Mouse (Mus musculus): ENCODE measurements around the gene Eapp. TPM values are rescaled to one million over a fixed set of nuclear protein-coding genes. Genes with fewer than 3 reads are reported as not detected.
"Not testable (repeated sequence)": the region's sequence is repeated elsewhere in the genome, so short reads cannot be mapped to it uniquely, and the experiment has no call there.

The Eapp gene
- 54.9 and 57.5 TPM in 2 replicates for polyA plus RNA-seq (2015; fragmentation: Nextera tagmentation; extraction: Ambion mirVana)

- Histone ChIP-seq H3K27me3 (no peaks in the 10 kb centered on the region), H3K4me1 (peaks cover 7% of the 10 kb centered on the region; the same call in 1 of the 2 replicates), H3K36me3 (peaks cover 10% of the 10 kb centered on the region), H3K4me2 (peak within 1 kb of the TSS; percentile 76), H3K27ac (peak within 1 kb of the TSS; percentile 95), H3K9me3 (no peaks in the 10 kb centered on the region), H3K4me3 (peak within 1 kb of the TSS; percentile 76), H3K9ac (peak within 1 kb of the TSS; percentile 73)
- under 1% methylated on average over 57 of the region's 57 CpGs for WGBS
- ATAC-seq (ENCODE audit: borderline replicate concordance, extremely low read depth, low FRiP score, low TSS enrichment) = peak; percentile 92
Observed at GRCm38 (mm10) chr12:54695511-54696241, at the start of gene Eapp. Gene Eapp, minus strand, starts transcription at chr12:54695897.

GRCm38 (mm10) chr12:54738661-54739243 is 43.1 kb upstream of the Eapp start:
- H3K4me1 ChIP-seq, H3K9me3 ChIP-seq, H3K27me3 ChIP-seq, H3K4me2 ChIP-seq, H3K36me3 ChIP-seq, H3K9ac ChIP-seq, H3K27ac ChIP-seq, H3K4me3 ChIP-seq: not testable (repeated sequence)
- WGBS = 0% methylated on average over 12 of the region's 33 CpGs
- ATAC-seq (ENCODE audit: borderline replicate concordance, extremely low read depth, low FRiP score, low TSS enrichment) = peak; percentile 27; the same call in 1 of the 2 replicates

GRCm38 (mm10) chr12:54737891-54738660 is 42.4 kb upstream of the Eapp start:
- H3K9ac ChIP-seq, H3K27ac ChIP-seq, H3K9me3 ChIP-seq, H3K4me3 ChIP-seq, H3K4me2 ChIP-seq, H3K36me3 ChIP-seq, H3K4me1 ChIP-seq, H3K27me3 ChIP-seq: not testable (repeated sequence)
- peak; percentile 88 for ATAC-seq (ENCODE audit: borderline replicate concordance, extremely low read depth, low FRiP score, low TSS enrichment)
- WGBS = no CpG with 5 or more reads among the region's 21 CpGs

GRCm38 (mm10) chr12:54734307-54735131 is 38.8 kb upstream of the Eapp start:
- not testable (repeated sequence) for H3K9ac ChIP-seq, H3K9me3 ChIP-seq, H3K4me3 ChIP-seq, H3K27ac ChIP-seq, H3K27me3 ChIP-seq, H3K36me3 ChIP-seq, H3K4me2 ChIP-seq, H3K4me1 ChIP-seq
- ATAC-seq (ENCODE audit: borderline replicate concordance, extremely low read depth, low FRiP score, low TSS enrichment) = peak; percentile 48
- WGBS = 0% methylated on average over 8 of the region's 49 CpGs

- H3K27me3 ChIP-seq, H3K9me3 ChIP-seq, H3K4me2 ChIP-seq, H3K4me3 ChIP-seq, H3K36me3 ChIP-seq, H3K27ac ChIP-seq, H3K9ac ChIP-seq, H3K4me1 ChIP-seq: not testable (repeated sequence)
- WGBS = no CpG with 5 or more reads among the region's 56 CpGs
- ATAC-seq (ENCODE audit: borderline replicate concordance, extremely low read depth, low FRiP score, low TSS enrichment) = peak; percentile 94
Observed at GRCm38 (mm10) chr12:54729140-54730059, 33.7 kb upstream of the Eapp start.

GRCm38 (mm10) chr12:54718871-54719786 is 23.4 kb upstream of the Eapp start:
- no CpG with 5 or more reads among the region's 56 CpGs for WGBS

GRCm38 (mm10) chr12:54717516-54717915 is 21.8 kb upstream of the Eapp start:
- H3K4me2 ChIP-seq; H3K36me3 ChIP-seq; H3K9me3 ChIP-seq; H3K9ac ChIP-seq; H3K4me3 ChIP-seq; H3K27ac ChIP-seq; H3K4me1 ChIP-seq; ATAC-seq (ENCODE audit: borderline replicate concordance, extremely low read depth, low FRiP score, low TSS enrichment); H3K27me3 ChIP-seq: not testable (repeated sequence)
- WGBS = 78% methylated on average over 5 of the region's 11 CpGs

More at GRCm38 (mm10) chr12:54718871-54719786, 23.4 kb upstream of the Eapp start:
- not testable (repeated sequence) for H3K4me1 ChIP-seq, H3K9me3 ChIP-seq, H3K27me3 ChIP-seq, H3K27ac ChIP-seq, H3K9ac ChIP-seq, H3K4me2 ChIP-seq, H3K36me3 ChIP-seq, H3K4me3 ChIP-seq
- peak; percentile 94 for ATAC-seq (ENCODE audit: borderline replicate concordance, extremely low read depth, low FRiP score, low TSS enrichment)

DNA sequence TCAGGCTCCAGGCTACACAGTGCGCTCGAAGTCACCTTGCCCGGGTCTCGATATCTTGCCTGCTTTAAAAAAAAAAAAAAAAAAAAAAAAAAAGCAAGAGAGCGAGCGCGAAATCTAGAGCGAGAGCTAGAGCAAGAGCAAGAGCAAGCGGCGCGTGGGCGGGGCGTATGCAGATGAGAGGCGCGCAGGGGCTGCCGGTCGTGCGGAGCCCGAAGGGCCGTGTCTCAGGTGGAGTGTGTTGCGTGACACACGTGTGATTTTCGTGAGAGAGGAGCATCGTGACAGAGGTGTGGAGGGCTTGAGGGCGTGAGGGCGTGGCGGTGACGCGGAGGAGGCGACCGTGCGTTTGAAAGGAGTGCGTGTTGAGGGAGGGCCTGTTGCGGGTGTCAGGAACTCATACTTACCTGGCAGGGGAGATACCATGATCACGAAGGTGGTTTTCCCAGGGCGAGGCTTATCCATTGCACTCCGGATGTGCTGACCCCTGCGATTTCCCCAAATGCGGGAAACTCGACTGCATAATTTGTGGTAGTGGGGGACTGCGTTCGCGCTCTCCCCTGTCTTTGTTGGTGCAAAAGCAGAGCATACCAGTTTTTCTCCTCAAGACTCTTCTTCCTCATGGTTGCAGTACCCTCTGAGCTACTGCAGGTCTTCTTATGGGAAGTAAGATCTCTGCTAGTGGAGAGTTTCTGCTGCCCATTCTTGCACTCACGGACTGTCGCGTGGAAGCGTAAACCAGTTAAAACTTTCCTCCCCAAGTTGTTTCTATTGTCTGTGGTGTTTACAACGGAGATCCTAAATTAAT is 18.3 kb upstream of the Eapp start:
- H3K4me3 ChIP-seq, H3K4me2 ChIP-seq, H3K9me3 ChIP-seq, H3K4me1 ChIP-seq, H3K9ac ChIP-seq, H3K27me3 ChIP-seq, H3K27ac ChIP-seq, H3K36me3 ChIP-seq: not testable (repeated sequence)
- peak; percentile 55 for ATAC-seq (ENCODE audit: borderline replicate concordance, extremely low read depth, low FRiP score, low TSS enrichment)
- WGBS = 0% methylated on average over 9 of the region's 48 CpGs

DNA sequence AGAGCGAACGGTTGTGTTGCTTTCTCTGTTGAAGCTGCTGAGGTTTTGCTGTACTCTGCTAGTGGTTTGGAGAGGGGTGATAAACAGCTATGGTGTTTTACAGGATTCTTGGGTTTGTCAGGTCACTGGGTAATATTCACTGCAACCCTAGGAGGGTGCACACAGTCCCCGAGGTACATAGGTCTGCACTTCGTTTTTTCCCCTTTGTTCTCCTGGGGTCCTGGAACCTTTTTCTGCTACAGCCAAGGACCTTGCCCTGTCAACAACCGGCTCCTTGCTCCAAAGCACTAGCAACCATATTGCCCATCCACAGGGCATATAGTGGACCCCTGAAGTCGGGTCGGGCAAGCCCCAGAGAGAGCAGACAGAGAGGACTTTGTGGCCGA is 14.8 kb upstream of the Eapp start:
- H3K4me2 ChIP-seq, H3K4me3 ChIP-seq, H3K9ac ChIP-seq, H3K36me3 ChIP-seq, H3K27me3 ChIP-seq, H3K27ac ChIP-seq, H3K9me3 ChIP-seq, H3K4me1 ChIP-seq: not testable (repeated sequence)
- 0% methylated on average over 4 of the region's 8 CpGs for WGBS
- ATAC-seq (ENCODE audit: borderline replicate concordance, extremely low read depth, low FRiP score, low TSS enrichment) = peak; percentile 89
